Mouse (Mus musculus): ENCODE results near the gene Gpbar1. TPM values are rescaled to one million over a fixed set of nuclear protein-coding genes. Genes with fewer than 3 reads are reported as not detected.

The Gpbar1 gene
- polyA plus RNA-seq (2016; fragmentation: Nextera tagmentation; extraction: Ambion mirVana): not detected in 2 replicates

GRCm38 (mm10) chr1:74278538-74278937, at the start of gene Gpbar1:
TSS of gene Gpbar1 (plus strand) at chr1:74278550.
- Histone ChIP-seq H3K27ac (replicated peaks) (no peak within 1 kb of the TSS), H3K36me3 (peaks cover 46% of the 10 kb centered on the region), H3K4me1 (peaks cover 9% of the 10 kb centered on the region), H3K9ac (replicated peaks) (no peak within 1 kb of the TSS), H3K4me3 (no peak within 1 kb of the TSS), H3K9me3 (no peaks in the 10 kb centered on the region), H3K4me2 (replicated peaks) (no peak within 1 kb of the TSS), H3K27me3 (no peaks in the 10 kb centered on the region)
- WGBS: 91% methylated on average over 10 of the region's 10 CpGs
- no peak for ATAC-seq (ENCODE audit: low FRiP score, low read depth)

GRCm38 (mm10) chr1:74229942-74230341, 48.4 kb upstream of the Gpbar1 start:
- Histone ChIP-seq H3K27ac (replicated peaks) (no peak overlapping the region), H3K4me3 (no peak overlapping the region), H3K4me2 (replicated peaks) (no peak overlapping the region), H3K9ac (replicated peaks) (no peak overlapping the region), H3K9me3 (no peaks in the 10 kb centered on the region), H3K4me1 (no peaks in the 10 kb centered on the region), H3K27me3 (peaks cover 4% of the 10 kb centered on the region; the same call in 1 of the 2 replicates), H3K36me3 (no peaks in the 10 kb centered on the region)
- WGBS: 73% methylated on average over 2 of the region's 2 CpGs
- no peak for ATAC-seq (ENCODE audit: low FRiP score, low read depth)

GRCm38 (mm10) chr1:74230992-74231391, 47.4 kb upstream of the Gpbar1 start:
- no peaks in the 10 kb centered on the region for H3K4me1 ChIP-seq
- H3K27me3 ChIP-seq: peaks cover 7% of the 10 kb centered on the region; the same call in 1 of the 2 replicates
- H3K4me3 ChIP-seq: no peak overlapping the region
- H3K4me2 ChIP-seq (replicated peaks): no peak overlapping the region
- H3K9me3 ChIP-seq: no peaks in the 10 kb centered on the region
- no peaks in the 10 kb centered on the region for H3K36me3 ChIP-seq
- H3K9ac ChIP-seq (replicated peaks): no peak overlapping the region
- no peak overlapping the region for H3K27ac ChIP-seq (replicated peaks)
- no CpG with 5 or more reads among the region's 1 CpGs for WGBS
- no peak for ATAC-seq (ENCODE audit: low FRiP score, low read depth)

- Histone ChIP-seq H3K36me3 (no peaks in the 10 kb centered on the region), H3K4me3 (peak within 1 kb of the TSS; percentile 99), H3K4me1 (peaks cover 36% of the 10 kb centered on the region), H3K27me3 (peaks cover 7% of the 10 kb centered on the region; the same call in 1 of the 2 replicates), H3K4me2 (replicated peaks) (peak within 1 kb of the TSS; percentile 90), H3K27ac (replicated peaks) (peak within 1 kb of the TSS; percentile 87), H3K9ac (replicated peaks) (peak within 1 kb of the TSS; percentile 96), H3K9me3 (no peaks in the 10 kb centered on the region)
- 1% methylated on average over 50 of the region's 55 CpGs for WGBS
- peak; percentile 93 for ATAC-seq (ENCODE audit: low FRiP score, low read depth)
Measured at GRCm38 (mm10) chr1:74235938-74236589, 42.3 kb upstream of the Gpbar1 start, which contains the start of gene Arpc2. TSS of gene Arpc2 (plus strand) at chr1:74236084.

- 1% methylated on average over 54 of the region's 57 CpGs for WGBS
- H3K9me3 ChIP-seq: no peaks in the 10 kb centered on the region
Measured at GRCm38 (mm10) chr1:74236590-74237317, 41.6 kb upstream of the Gpbar1 start.

GRCm38 (mm10) chr1:74237671-74238070, 40.7 kb upstream of the Gpbar1 start:
- Histone ChIP-seq H3K27ac (replicated peaks) (no peak overlapping the region), H3K4me1 (peaks cover 36% of the 10 kb centered on the region), H3K9ac (replicated peaks) (peak overlapping the region; percentile 96), H3K27me3 (peaks cover 7% of the 10 kb centered on the region; the same call in 1 of the 2 replicates), H3K9me3 (no peaks in the 10 kb centered on the region), H3K4me3 (peak overlapping the region; percentile 99), H3K36me3 (no peaks in the 10 kb centered on the region), H3K4me2 (replicated peaks) (peak overlapping the region; percentile 90)
- 43% methylated on average over 5 of the region's 5 CpGs for WGBS
- no peak for ATAC-seq (ENCODE audit: low FRiP score, low read depth)

More at GRCm38 (mm10) chr1:74236590-74237317, 41.6 kb upstream of the Gpbar1 start:
- Histone ChIP-seq H3K4me1 (peaks cover 36% of the 10 kb centered on the region), H3K36me3 (no peaks in the 10 kb centered on the region), H3K4me2 (replicated peaks) (peak overlapping the region; percentile 90), H3K27me3 (peaks cover 7% of the 10 kb centered on the region; the same call in 1 of the 2 replicates), H3K9ac (replicated peaks) (peak overlapping the region; percentile 96), H3K27ac (replicated peaks) (peak overlapping the region; percentile 87), H3K4me3 (peak overlapping the region; percentile 99)
- ATAC-seq (ENCODE audit: low FRiP score, low read depth): no peak; the same call in none of the 2 replicates

GRCm38 (mm10) chr1:74238136-74238535, 40.2 kb upstream of the Gpbar1 start:
- Histone ChIP-seq H3K27me3 (peaks cover 7% of the 10 kb centered on the region; the same call in 1 of the 2 replicates), H3K9ac (replicated peaks) (peak overlapping the region; percentile 96), H3K4me3 (peak overlapping the region; percentile 99), H3K36me3 (no peaks in the 10 kb centered on the region), H3K4me2 (replicated peaks) (peak overlapping the region; percentile 90), H3K4me1 (peaks cover 36% of the 10 kb centered on the region), H3K9me3 (no peaks in the 10 kb centered on the region), H3K27ac (replicated peaks) (no peak overlapping the region)
- no peak for ATAC-seq (ENCODE audit: low FRiP score, low read depth)
- 81% methylated on average over 1 of the region's 1 CpGs for WGBS

GRCm38 (mm10) chr1:74239162-74239561, 39.2 kb upstream of the Gpbar1 start:
- no peak overlapping the region for H3K9ac ChIP-seq (replicated peaks)
- no peak overlapping the region for H3K4me3 ChIP-seq
- peak overlapping the region; percentile 23; the same call in 1 of the 2 replicates for H3K4me2 ChIP-seq (replicated peaks)
- 68% methylated on average over 7 of the region's 7 CpGs for WGBS
- H3K9me3 ChIP-seq: no peaks in the 10 kb centered on the region
- ATAC-seq (ENCODE audit: low FRiP score, low read depth): no peak
- peaks cover 36% of the 10 kb centered on the region for H3K4me1 ChIP-seq
- H3K27ac ChIP-seq (replicated peaks): no peak overlapping the region
- H3K27me3 ChIP-seq: peaks cover 7% of the 10 kb centered on the region; the same call in 1 of the 2 replicates
- H3K36me3 ChIP-seq: no peaks in the 10 kb centered on the region

GRCm38 (mm10) chr1:74239618-74240017, 38.7 kb upstream of the Gpbar1 start:
- Histone ChIP-seq H3K4me2 (replicated peaks) (peak overlapping the region; percentile 23; the same call in 1 of the 2 replicates), H3K27ac (replicated peaks) (no peak overlapping the region), H3K9me3 (no peaks in the 10 kb centered on the region), H3K27me3 (peaks cover 5% of the 10 kb centered on the region; the same call in 1 of the 2 replicates), H3K36me3 (no peaks in the 10 kb centered on the region), H3K4me1 (peaks cover 36% of the 10 kb centered on the region), H3K4me3 (no peak overlapping the region), H3K9ac (replicated peaks) (no peak overlapping the region)
- 71% methylated on average over 11 of the region's 11 CpGs for WGBS
- ATAC-seq (ENCODE audit: low FRiP score, low read depth): no peak

GRCm38 (mm10) chr1:74240311-74240710, 38.0 kb upstream of the Gpbar1 start:
- WGBS: 85% methylated on average over 6 of the region's 6 CpGs
- H3K4me1 ChIP-seq: peaks cover 38% of the 10 kb centered on the region
- no peak overlapping the region for H3K4me2 ChIP-seq (replicated peaks)
- H3K4me3 ChIP-seq: no peak overlapping the region
- H3K9ac ChIP-seq (replicated peaks): no peak overlapping the region
- no peaks in the 10 kb centered on the region for H3K9me3 ChIP-seq
- no peaks in the 10 kb centered on the region for H3K36me3 ChIP-seq
- no peaks in the 10 kb centered on the region for H3K27me3 ChIP-seq
- no peak overlapping the region for H3K27ac ChIP-seq (replicated peaks)
- ATAC-seq (ENCODE audit: low FRiP score, low read depth): no peak

- no peak overlapping the region for H3K9ac ChIP-seq (replicated peaks)
- H3K4me1 ChIP-seq: peaks cover 38% of the 10 kb centered on the region
- no peak for ATAC-seq (ENCODE audit: low FRiP score, low read depth)
- H3K9me3 ChIP-seq: no peaks in the 10 kb centered on the region
- no peak overlapping the region for H3K27ac ChIP-seq (replicated peaks)
- H3K4me3 ChIP-seq: no peak overlapping the region
- WGBS: 90% methylated on average over 4 of the region's 4 CpGs
- no peak overlapping the region for H3K4me2 ChIP-seq (replicated peaks)
- H3K36me3 ChIP-seq: no peaks in the 10 kb centered on the region
- H3K27me3 ChIP-seq: no peaks in the 10 kb centered on the region
Measured at GRCm38 (mm10) chr1:74240832-74241231, 37.5 kb upstream of the Gpbar1 start.

- Histone ChIP-seq H3K4me1 (peaks cover 3% of the 10 kb centered on the region; the same call in 1 of the 2 replicates), H3K9ac (replicated peaks) (no peak overlapping the region), H3K9me3 (no peaks in the 10 kb centered on the region), H3K4me2 (replicated peaks) (no peak overlapping the region), H3K27ac (replicated peaks) (no peak overlapping the region), H3K36me3 (peaks cover 26% of the 10 kb centered on the region), H3K4me3 (no peak overlapping the region), H3K27me3 (no peaks in the 10 kb centered on the region)
- no peak for ATAC-seq (ENCODE audit: low FRiP score, low read depth)
- 88% methylated on average over 2 of the region's 2 CpGs for WGBS
Measured at GRCm38 (mm10) chr1:74245525-74245924, 32.8 kb upstream of the Gpbar1 start.

Data from midbrain, embryonic 12.5 days (tissue).